Mouse (Mus musculus): ENCODE measurements around the gene Tdgf1.

Tdgf1 gene

GRCm38 (mm10) chr9:110945926-110946325 lies at the start of gene Tdgf1:
Gene Tdgf1, minus strand, starts transcription at chr9:110946158.
- no peak for DNase-seq (ENCODE audit: low spot score)

GRCm38 (mm10) chr9:110994716-110995172 lies 48.8 kb upstream of the Tdgf1 start:
- no peak for DNase-seq (ENCODE audit: low spot score)

- no peak for DNase-seq (ENCODE audit: low spot score)
Observed at GRCm38 (mm10) chr9:110993281-110993709, 47.3 kb upstream of the Tdgf1 start.

- DNase-seq (ENCODE audit: low spot score) = no peak
Observed at GRCm38 (mm10) chr9:110990204-110990603, 44.2 kb upstream of the Tdgf1 start, which contains the start of gene Rtp3. Gene Rtp3, minus strand, starts transcription at chr9:110990583.

GRCm38 (mm10) chr9:110989543-110989942 lies 43.6 kb upstream of the Tdgf1 start:
- DNase-seq (ENCODE audit: low spot score) = no peak

- DNase-seq (ENCODE audit: low spot score) = no peak
Observed at GRCm38 (mm10) chr9:110989141-110989540, 43.2 kb upstream of the Tdgf1 start.

GRCm38 (mm10) chr9:110988078-110988477 lies 42.1 kb upstream of the Tdgf1 start:
- DNase-seq (ENCODE audit: low spot score) = no peak

- DNase-seq (ENCODE audit: low spot score) = no peak
Observed at GRCm38 (mm10) chr9:110987331-110987730, 41.4 kb upstream of the Tdgf1 start.

GRCm38 (mm10) chr9:110985951-110986350 lies 40.0 kb upstream of the Tdgf1 start:
- DNase-seq (ENCODE audit: low spot score) = no peak

- DNase-seq (ENCODE audit: low spot score) = no peak
Observed at GRCm38 (mm10) chr9:110985541-110985940, 39.6 kb upstream of the Tdgf1 start.

GRCm38 (mm10) chr9:110984096-110984495 lies 38.1 kb upstream of the Tdgf1 start:
- DNase-seq (ENCODE audit: low spot score) = no peak

GRCm38 (mm10) chr9:110982351-110982750 lies 36.4 kb upstream of the Tdgf1 start:
- no peak for DNase-seq (ENCODE audit: low spot score)

GRCm38 (mm10) chr9:110979411-110979810 lies 33.5 kb upstream of the Tdgf1 start:
- no peak for DNase-seq (ENCODE audit: low spot score)

GRCm38 (mm10) chr9:110965910-110966231 lies 19.9 kb upstream of the Tdgf1 start:
- DNase-seq (ENCODE audit: low spot score) = no peak

GRCm38 (mm10) chr9:110965062-110965909 lies 19.3 kb upstream of the Tdgf1 start:
- DNase-seq (ENCODE audit: low spot score) = no peak

- no peak for DNase-seq (ENCODE audit: low spot score)
Observed at GRCm38 (mm10) chr9:110963566-110964115, 17.7 kb upstream of the Tdgf1 start.

GRCm38 (mm10) chr9:110961386-110961785 lies 15.4 kb upstream of the Tdgf1 start:
- no peak for DNase-seq (ENCODE audit: low spot score)

GRCm38 (mm10) chr9:110960230-110961149 lies 14.5 kb upstream of the Tdgf1 start:
- DNase-seq (ENCODE audit: low spot score) = no peak

- no peak for DNase-seq (ENCODE audit: low spot score)
Observed at GRCm38 (mm10) chr9:110959669-110960068, 13.7 kb upstream of the Tdgf1 start.

GRCm38 (mm10) chr9:110955962-110956361 lies 10.0 kb upstream of the Tdgf1 start:
- DNase-seq (ENCODE audit: low spot score) = no peak

- no peak for DNase-seq (ENCODE audit: low spot score)
Observed at GRCm38 (mm10) chr9:110954681-110955445, 8.9 kb upstream of the Tdgf1 start.

All from urinary bladder, postnatal 10 days (tissue).